Comparison of ENCODE assay signal across 12 mouse cellular contexts in the genomic region with DNA sequence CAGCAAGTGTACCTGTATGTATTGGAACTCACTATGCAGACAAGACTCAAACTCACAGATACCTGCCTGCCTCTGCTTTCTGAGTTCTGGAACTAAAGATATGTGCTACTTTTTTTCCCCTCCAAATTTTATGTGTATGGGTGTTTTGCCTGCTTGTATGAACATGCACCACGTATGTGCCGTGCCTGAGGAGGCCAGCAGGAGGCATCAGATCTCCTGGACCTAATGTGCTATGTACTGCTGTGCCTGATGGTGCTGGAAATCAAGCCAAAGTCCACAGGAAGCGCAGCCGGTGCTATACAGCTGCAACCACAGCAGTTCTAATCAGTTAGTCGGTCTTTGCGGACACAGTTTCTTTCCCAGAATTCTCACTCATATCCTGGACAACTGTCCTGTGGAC. TPM values are rescaled to one million over a fixed set of nuclear protein-coding genes. Genes with fewer than 3 reads are reported as not detected.
A peak's percentile ranks its signal among the peaks of the same experiment; 100 is the strongest.
DNase-seq lines count a peak whose midpoint lies in the region; ATAC-seq and TF ChIP-seq lines count a peak whose summit lies in the region.
"Had no signal": no experiment of that assay in that cellular context is flagged by ENCODE, and none has a peak within 500 bp of the region (broad histone marks: within the 10 kb centered on the region; RNA-seq: fewer than 3 reads in every experiment).

No protein-coding gene starts in this region.

- H3K4me1 ChIP-seq in lung, embryonic 14.5 days (ENCODE audit: insufficient read depth) = no peaks in the 10 kb centered on the region
- H3K4me1 ChIP-seq in intestine, embryonic 15.5 days (replicated peaks) = no peaks in the 10 kb centered on the region
- peaks cover 16% of the 10 kb centered on the region; the same call in 1 of the 2 replicates for H3K4me1 ChIP-seq in spleen, adult 2 months (ENCODE audit: control insufficient read depth, insufficient read depth, insufficient read length)
- H3K4me1 ChIP-seq: embryonic facial prominence, embryonic 12.5 days; lung, embryonic 15.5 days had no signal

- no peak overlapping the region for H3K4me2 ChIP-seq in lung, embryonic 14.5 days
- H3K4me2 ChIP-seq in intestine, embryonic 15.5 days (replicated peaks) = no peak overlapping the region
- H3K4me2 ChIP-seq: embryonic facial prominence, embryonic 12.5 days; heart, embryonic 12.5 days; lung, embryonic 15.5 days had no signal

- H3K9me3 ChIP-seq in lung, embryonic 14.5 days (ENCODE audit: low read depth, low read length) = no peaks in the 10 kb centered on the region
- H3K9me3 ChIP-seq in intestine, embryonic 15.5 days = no peaks in the 10 kb centered on the region
- H3K9me3 ChIP-seq: embryonic facial prominence, embryonic 12.5 days; heart, embryonic 12.5 days; lung, embryonic 15.5 days had no signal

- no peak for TF ChIP-seq POLR2A in spleen, adult 2 months (IDR thresholded peaks at IDR 0.05; ENCODE audit: low read depth, low read length)

- H3K27me3 ChIP-seq in lung, embryonic 14.5 days (ENCODE audit: insufficient read depth, low read length) = no peaks in the 10 kb centered on the region
- no peaks in the 10 kb centered on the region for H3K27me3 ChIP-seq in intestine, embryonic 15.5 days (replicated peaks)
- no peaks in the 10 kb centered on the region for H3K27me3 ChIP-seq in spleen, adult 2 months (ENCODE audit: control insufficient read depth, insufficient read depth, low read length)
- H3K27me3 ChIP-seq: embryonic facial prominence, embryonic 12.5 days; heart, embryonic 12.5 days; lung, embryonic 15.5 days had no signal

- no peak overlapping the region for H3K27ac ChIP-seq in lung, embryonic 14.5 days (ENCODE audit: low read depth)
- H3K27ac ChIP-seq in intestine, embryonic 15.5 days = no peak overlapping the region
- H3K27ac ChIP-seq in spleen, adult 2 months (ENCODE audit: insufficient read depth, low read length) = no peak overlapping the region
- H3K27ac ChIP-seq: embryonic facial prominence, embryonic 12.5 days; lung, embryonic 15.5 days had no signal

- TF ChIP-seq CTCF in lung, embryonic 14.5 days (IDR thresholded peaks at IDR 0.05; ENCODE audit: low read depth) = peak; percentile 37
- peak; percentile 16; the same call in 1 of the 2 replicates for TF ChIP-seq CTCF in spleen, adult 2 months (IDR thresholded peaks at IDR 0.05; ENCODE audit: extremely low read depth, insufficient read depth, insufficient read length, insufficient replicate concordance)

- WGBS in lung, embryonic 14.5 days = 81% methylated on average over 6 of the region's 6 CpGs
- 69% methylated on average over 6 of the region's 6 CpGs for WGBS in intestine, embryonic 15.5 days
- WGBS in spleen, adult 2 months = 75% methylated on average over 6 of the region's 6 CpGs

- H3K4me3 ChIP-seq in lung, embryonic 14.5 days (ENCODE audit: low read depth, low read length) = no peak overlapping the region
- H3K4me3 ChIP-seq in intestine, embryonic 15.5 days (replicated peaks) = no peak overlapping the region
- H3K4me3 ChIP-seq in spleen, adult 2 months (ENCODE audit: extremely low read depth, insufficient read depth, insufficient read length) = no peak overlapping the region
- H3K4me3 ChIP-seq: embryonic facial prominence, embryonic 12.5 days; heart, embryonic 12.5 days; lung, embryonic 15.5 days had no signal

- DNase-seq in lung, embryonic 14.5 days = no peak
- no peak for DNase-seq in lung, postnatal 10 days
- peak; percentile 22 for DNase-seq in NIH3T3 (ENCODE audit: low read depth)
- DNase-seq in spleen, adult 2 months (ENCODE audit: low read depth in 1 of 2, low spot score in 2 of 2) = no peak
- no peak for DNase-seq in adrenal gland, adult 8-10 months
- DNase-seq in embryo, embryonic 10.5 days (ENCODE audit: low spot score) = no peak
- DNase-seq in frontal cortex, postnatal 10 days (ENCODE audit: low spot score in 2 of 2) = no peak

- ATAC-seq in lung, embryonic 14.5 days (ENCODE audit: insufficient read depth) = no peak
- 0 out of 2 replicates have a peak, but pooled peaks have one; percentile 74 for ATAC-seq in intestine, embryonic 15.5 days

- H3K9ac ChIP-seq in lung, embryonic 14.5 days = no peak overlapping the region
- no peak overlapping the region for H3K9ac ChIP-seq in intestine, embryonic 15.5 days
- H3K9ac ChIP-seq: embryonic facial prominence, embryonic 12.5 days; heart, embryonic 12.5 days; lung, embryonic 15.5 days had no signal

- H3K36me3 ChIP-seq in lung, embryonic 14.5 days (ENCODE audit: insufficient read depth) = no peaks in the 10 kb centered on the region
- no peaks in the 10 kb centered on the region for H3K36me3 ChIP-seq in intestine, embryonic 15.5 days
- H3K36me3 ChIP-seq in spleen, adult 2 months (ENCODE audit: control insufficient read depth, insufficient read depth, low read length) = no peaks in the 10 kb centered on the region
- H3K36me3 ChIP-seq: embryonic facial prominence, embryonic 12.5 days; heart, embryonic 12.5 days; lung, embryonic 15.5 days had no signal

RNA-seq across cellular contexts. Expression of gene Cd2bp2, which starts 12.0 kb away (rescaled TPM):
- polyA plus RNA-seq in lung, embryonic 14.5 days (2014; fragmentation: Nextera tagmentation; extraction: Ambion mirVana) = 54.6 and 59.6 TPM in 2 replicates
- 43.4 and 46.7 TPM in 2 replicates for polyA plus RNA-seq in intestine, embryonic 15.5 days (2015; fragmentation: Nextera tagmentation; extraction: Ambion mirVana)
- polyA plus RNA-seq in spleen, adult 2 months (2012; rRNA removed) = 22.7 and 26.4 TPM in 2 replicates
- total RNA-seq in adrenal gland, adult 8-10 months (2022) = 10 to 100 TPM; 61.9 to 89.2 (median 70.0) TPM

RNA-seq across cellular contexts. Expression of gene Tbc1d10b, which starts 24.4 kb away (rescaled TPM):
- 26.0 and 33.7 TPM in 2 replicates for polyA plus RNA-seq in lung, embryonic 14.5 days (2014; fragmentation: Nextera tagmentation; extraction: Ambion mirVana)
- 23.2 and 23.6 TPM in 2 replicates for polyA plus RNA-seq in intestine, embryonic 15.5 days (2015; fragmentation: Nextera tagmentation; extraction: Ambion mirVana)
- polyA plus RNA-seq in spleen, adult 2 months (2012; rRNA removed) = 33.0 and 34.3 TPM in 2 replicates
- 10 to 100 TPM; 47.9 to 63.7 (median 57.0) TPM for total RNA-seq in adrenal gland, adult 8-10 months (2022)

RNA-seq across cellular contexts. Expression of gene Mylpf, which starts 24.9 kb away (rescaled TPM):
- 8.6 and 12.2 TPM in 2 replicates for polyA plus RNA-seq in lung, embryonic 14.5 days (2014; fragmentation: Nextera tagmentation; extraction: Ambion mirVana)
- polyA plus RNA-seq in intestine, embryonic 15.5 days (2015; fragmentation: Nextera tagmentation; extraction: Ambion mirVana) = 15.4 and 21.1 TPM in 2 replicates
- 1.2 and 5.2 TPM in 2 replicates for polyA plus RNA-seq in spleen, adult 2 months (2012; rRNA removed)
- 1 to 10 TPM; 2.8 to 6.2 (median 3.7) TPM for total RNA-seq in adrenal gland, adult 8-10 months (2022)

RNA-seq across cellular contexts. Expression of gene Spn, which starts 46.2 kb away (rescaled TPM):
- polyA plus RNA-seq in lung, embryonic 14.5 days (2014; fragmentation: Nextera tagmentation; extraction: Ambion mirVana) = 0.20 TPM in 1 of 2 replicates, not detected in the other
- polyA plus RNA-seq in intestine, embryonic 15.5 days (2015; fragmentation: Nextera tagmentation; extraction: Ambion mirVana) = 0.18 and 0.36 TPM in 2 replicates
- polyA plus RNA-seq in spleen, adult 2 months (2012; rRNA removed) = 54.6 and 56.6 TPM in 2 replicates
- total RNA-seq in adrenal gland, adult 8-10 months (2022) = 1 to 10 TPM; 1.2 to 2.0 (median 1.7) TPM
- polyA plus RNA-seq: embryonic facial prominence, embryonic 12.5 days; neural tube, embryonic 14.5 days had no signal

RNA-seq across cellular contexts. Expression of gene Zfp553, which starts 49.0 kb away (rescaled TPM):
- polyA plus RNA-seq in lung, embryonic 14.5 days (2014; fragmentation: Nextera tagmentation; extraction: Ambion mirVana) = 21.2 and 24.3 TPM in 2 replicates
- polyA plus RNA-seq in intestine, embryonic 15.5 days (2015; fragmentation: Nextera tagmentation; extraction: Ambion mirVana) = 24.7 and 27.5 TPM in 2 replicates
- 9.2 and 12.9 TPM in 2 replicates for polyA plus RNA-seq in spleen, adult 2 months (2012; rRNA removed)
- 10 to 100 TPM; 11.6 to 19.5 (median 15.0) TPM for total RNA-seq in adrenal gland, adult 8-10 months (2022)
